Mouse (Mus musculus): ENCODE measurements around the gene Grk4. TPM values are rescaled to one million over a fixed set of nuclear protein-coding genes. Genes with fewer than 3 reads are reported as not detected.

The Grk4 gene
- 1.7 and 2.8 TPM in 2 replicates for polyA plus RNA-seq (2014; fragmentation: Nextera tagmentation; extraction: Ambion mirVana)

DNA sequence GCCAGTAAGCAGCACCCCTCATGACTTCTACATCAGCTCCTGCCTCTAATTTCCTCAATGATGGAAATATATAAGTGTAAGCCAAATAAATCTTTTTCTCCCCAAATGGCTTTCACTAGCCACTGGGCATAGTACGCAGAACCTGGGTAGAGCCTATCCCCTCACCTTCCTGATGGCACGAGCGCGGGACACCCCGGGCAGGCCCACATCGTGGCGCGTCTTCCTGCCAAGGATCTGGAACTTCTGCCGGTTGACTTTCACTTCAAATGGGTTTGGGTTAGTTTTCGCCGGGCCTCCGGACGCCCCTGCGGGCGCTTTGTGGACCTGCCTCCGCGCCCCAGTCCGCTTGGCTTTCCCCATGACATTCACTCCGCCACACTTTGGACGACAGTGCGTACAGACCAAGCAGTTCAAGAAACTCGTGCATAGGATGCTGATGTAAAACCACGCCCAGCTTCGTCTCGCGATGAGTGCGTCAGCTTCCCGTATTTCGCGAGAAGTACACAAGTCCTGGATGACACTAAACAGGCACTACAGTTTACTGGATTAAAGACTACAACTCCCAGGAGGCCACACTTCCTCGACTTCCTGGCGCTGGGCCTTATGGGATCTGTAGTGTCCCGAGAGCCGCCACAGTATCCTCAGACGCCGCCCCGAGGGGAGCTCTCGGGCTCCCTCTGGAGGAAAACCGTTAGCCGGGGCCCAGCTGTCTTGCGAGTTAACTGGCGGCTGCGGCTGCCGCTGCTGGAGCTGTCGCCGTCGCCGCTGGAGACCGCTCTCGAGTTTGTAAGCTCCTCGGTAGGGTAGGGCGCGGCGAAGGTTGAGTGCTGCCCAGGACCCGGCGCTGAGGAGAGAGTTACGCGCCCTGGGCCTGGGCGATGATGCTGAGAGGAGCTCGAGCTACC is at the start of gene Grk4, which contains the start of gene Nop14:
Gene Grk4 (plus strand): TSS at position 694 of the 905 bp plus-strand sequence.
Gene Nop14 (minus strand): TSS at position 463 of the 905 bp plus-strand sequence.
- ATAC-seq (ENCODE audit: insufficient read depth) (peak; percentile 100), DNase-seq (peak; percentile 100)
- H3K9ac ChIP-seq: peak within 1 kb of the TSS; percentile 69
- peaks cover 25% of the 10 kb centered on the region for H3K36me3 ChIP-seq (ENCODE audit: insufficient read depth)
- peak within 1 kb of the TSS; percentile 91 for H3K27ac ChIP-seq (ENCODE audit: low read depth)
- H3K4me1 ChIP-seq (ENCODE audit: insufficient read depth): 0 out of 2 replicates have a peak, but pooled peaks cover 6% of the 10 kb centered on the region
- H3K27me3 ChIP-seq (ENCODE audit: insufficient read depth, low read length): no peaks in the 10 kb centered on the region
- peak within 1 kb of the TSS; percentile 78 for H3K4me2 ChIP-seq
- H3K4me3 ChIP-seq (ENCODE audit: low read depth, low read length): peak within 1 kb of the TSS; percentile 72
- no peaks in the 10 kb centered on the region for H3K9me3 ChIP-seq (ENCODE audit: low read depth, low read length)
- under 1% methylated on average over 60 of the region's 60 CpGs for WGBS
- TF ChIP-seq CTCF (IDR thresholded peaks at IDR 0.05; ENCODE audit: low read depth): peak; percentile 87

DNA sequence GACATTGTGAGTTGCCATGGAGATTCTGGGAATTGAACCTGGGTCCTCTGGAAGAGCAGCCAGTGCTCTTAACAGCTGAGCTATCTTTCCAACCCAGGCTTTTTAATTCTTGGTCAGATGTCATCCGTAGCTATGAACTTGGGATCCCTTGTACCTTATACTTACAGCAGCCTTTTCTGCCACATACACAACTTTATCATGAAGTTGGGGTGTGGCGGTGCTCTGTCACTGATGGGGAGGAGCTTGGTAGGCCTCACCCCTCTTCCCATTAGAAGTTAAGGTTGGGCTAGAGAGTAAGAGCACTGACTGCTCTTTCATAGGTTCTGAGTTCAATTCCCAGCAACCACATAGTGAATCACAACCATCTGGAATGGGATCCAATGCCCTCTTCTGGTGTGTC is 27.2 kb upstream of the Grk4 start:
- 84% methylated on average over 2 of the region's 2 CpGs for WGBS
- no peak for TF ChIP-seq CTCF (IDR thresholded peaks at IDR 0.05; ENCODE audit: low read depth)
- Histone ChIP-seq H3K4me2 (no peak overlapping the region), H3K27me3 (ENCODE audit: insufficient read depth, low read length) (no peaks in the 10 kb centered on the region), H3K9me3 (ENCODE audit: low read depth, low read length) (no peaks in the 10 kb centered on the region), H3K4me3 (ENCODE audit: low read depth, low read length) (no peak overlapping the region), H3K9ac (no peak overlapping the region), H3K27ac (ENCODE audit: low read depth) (no peak overlapping the region), H3K36me3 (ENCODE audit: insufficient read depth) (peaks cover 80% of the 10 kb centered on the region), H3K4me1 (ENCODE audit: insufficient read depth) (peaks cover 6% of the 10 kb centered on the region; the same call in 1 of the 2 replicates)
- ATAC-seq (ENCODE audit: insufficient read depth) (no peak), DNase-seq (no peak)

DNA sequence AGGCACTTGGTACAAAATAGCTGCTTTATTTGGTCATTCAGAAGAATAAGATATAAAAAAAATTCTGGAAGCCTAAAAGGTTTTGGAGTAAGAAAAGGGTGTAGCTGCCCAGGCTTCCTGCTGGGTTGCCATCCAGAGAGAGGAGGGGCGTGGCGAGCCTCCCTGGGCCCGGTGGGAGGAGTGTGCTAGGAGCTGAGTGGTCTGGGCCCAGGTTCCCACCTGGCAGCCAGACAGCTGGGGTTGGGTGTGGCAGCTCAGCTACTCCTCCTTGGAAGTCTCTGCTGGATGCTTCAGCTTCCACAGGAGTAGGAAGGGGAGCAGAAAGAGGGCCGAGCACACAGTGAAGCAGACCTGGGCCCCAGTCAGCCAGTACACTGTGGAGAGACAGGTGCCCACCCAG is 26.5 kb upstream of the Grk4 start:
- Histone ChIP-seq H3K4me1 (ENCODE audit: insufficient read depth) (peaks cover 6% of the 10 kb centered on the region; the same call in 1 of the 2 replicates), H3K27me3 (ENCODE audit: insufficient read depth, low read length) (no peaks in the 10 kb centered on the region), H3K9ac (no peak overlapping the region), H3K4me2 (no peak overlapping the region), H3K4me3 (ENCODE audit: low read depth, low read length) (no peak overlapping the region), H3K9me3 (ENCODE audit: low read depth, low read length) (no peaks in the 10 kb centered on the region), H3K36me3 (ENCODE audit: insufficient read depth) (peaks cover 80% of the 10 kb centered on the region), H3K27ac (ENCODE audit: low read depth) (no peak overlapping the region)
- ATAC-seq (ENCODE audit: insufficient read depth) (no peak), DNase-seq (peak; percentile 8)
- 58% methylated on average over 4 of the region's 4 CpGs for WGBS
- no peak for TF ChIP-seq CTCF (IDR thresholded peaks at IDR 0.05; ENCODE audit: low read depth)

DNA sequence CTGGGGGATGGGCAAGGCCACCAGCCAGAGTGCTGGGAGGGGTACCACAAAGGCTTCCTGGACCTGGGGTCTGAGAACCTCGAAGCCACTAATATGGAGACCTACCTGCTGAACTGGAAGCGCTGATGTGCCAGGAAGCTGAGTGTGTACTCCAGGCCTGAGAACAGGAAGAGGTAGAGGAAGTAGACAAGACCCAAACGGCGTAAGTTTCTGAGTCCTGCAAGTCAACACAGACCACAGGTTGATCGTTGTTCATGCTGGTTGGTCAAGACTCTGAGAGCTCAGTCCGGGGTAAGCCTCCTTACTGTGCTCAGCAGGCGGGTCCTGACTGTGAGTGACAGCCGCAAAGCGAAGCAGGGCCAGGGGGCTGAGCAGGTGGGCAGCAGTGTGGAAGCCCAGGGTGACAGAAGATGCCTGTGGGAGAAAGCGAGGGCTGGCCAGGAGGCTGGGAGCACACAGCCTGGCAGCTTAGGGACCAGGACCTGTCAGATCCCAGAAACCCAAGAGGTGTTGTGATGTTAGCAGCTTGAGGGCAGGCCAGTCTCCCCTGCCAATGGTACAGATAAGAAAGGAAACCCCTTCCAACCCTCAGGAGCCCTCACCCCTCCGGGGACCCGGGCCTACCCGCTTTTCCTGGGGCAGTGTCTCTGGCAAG is 25.3 kb upstream of the Grk4 start:
- ATAC-seq (ENCODE audit: insufficient read depth) (no peak), DNase-seq (no peak)
- Histone ChIP-seq H3K9ac (no peak overlapping the region; the same call in 1 of the 2 replicates), H3K27ac (ENCODE audit: low read depth) (no peak overlapping the region), H3K4me1 (ENCODE audit: insufficient read depth) (peaks cover 6% of the 10 kb centered on the region; the same call in 1 of the 2 replicates), H3K4me2 (peak overlapping the region; percentile 96; the same call in 1 of the 2 replicates), H3K4me3 (ENCODE audit: low read depth, low read length) (no peak overlapping the region), H3K9me3 (ENCODE audit: low read depth, low read length) (no peaks in the 10 kb centered on the region), H3K36me3 (ENCODE audit: insufficient read depth) (peaks cover 79% of the 10 kb centered on the region), H3K27me3 (ENCODE audit: insufficient read depth, low read length) (no peaks in the 10 kb centered on the region)
- no peak for TF ChIP-seq CTCF (IDR thresholded peaks at IDR 0.05; ENCODE audit: low read depth)
- WGBS: 82% methylated on average over 13 of the region's 13 CpGs

DNA sequence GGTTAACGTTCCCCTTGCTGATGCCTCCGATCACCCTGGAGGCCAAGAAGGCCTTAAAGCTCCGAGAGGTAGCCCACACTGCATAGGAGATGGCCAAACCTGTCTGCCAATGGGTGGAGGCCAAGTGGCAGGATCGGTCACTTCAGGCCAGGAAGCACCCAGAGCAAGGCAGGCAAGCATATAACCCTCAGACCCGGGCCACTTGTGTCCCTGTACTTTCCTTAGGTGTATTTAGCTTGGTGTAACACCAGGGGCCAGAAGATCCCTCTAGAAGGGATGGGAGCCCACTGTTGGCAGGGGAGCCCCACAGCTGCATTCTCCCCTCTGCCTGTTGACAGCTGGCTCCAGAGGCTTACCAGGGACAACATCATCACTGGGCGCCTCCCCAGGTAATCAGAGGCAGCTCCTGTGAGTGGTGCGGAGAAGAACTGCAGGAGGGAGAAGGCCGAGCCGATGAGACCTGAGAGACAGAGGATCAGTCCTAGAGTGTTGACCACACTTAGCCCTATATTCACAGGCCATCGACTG is 24.4 kb upstream of the Grk4 start:
- H3K27ac ChIP-seq (ENCODE audit: low read depth): no peak overlapping the region; the same call in 1 of the 2 replicates
- ATAC-seq (ENCODE audit: insufficient read depth) (no peak), DNase-seq (peak; percentile 4)
- H3K4me1 ChIP-seq (ENCODE audit: insufficient read depth): peaks cover 6% of the 10 kb centered on the region; the same call in 1 of the 2 replicates
- H3K4me2 ChIP-seq: peak overlapping the region; percentile 96
- 56% methylated on average over 10 of the region's 10 CpGs for WGBS
- H3K9me3 ChIP-seq (ENCODE audit: low read depth, low read length): no peaks in the 10 kb centered on the region
- H3K36me3 ChIP-seq (ENCODE audit: insufficient read depth): peaks cover 79% of the 10 kb centered on the region
- H3K4me3 ChIP-seq (ENCODE audit: low read depth, low read length): peak overlapping the region; percentile 67
- H3K27me3 ChIP-seq (ENCODE audit: insufficient read depth, low read length): no peaks in the 10 kb centered on the region
- H3K9ac ChIP-seq: peak overlapping the region; percentile 76
- TF ChIP-seq CTCF (IDR thresholded peaks at IDR 0.05; ENCODE audit: low read depth): no peak

DNA sequence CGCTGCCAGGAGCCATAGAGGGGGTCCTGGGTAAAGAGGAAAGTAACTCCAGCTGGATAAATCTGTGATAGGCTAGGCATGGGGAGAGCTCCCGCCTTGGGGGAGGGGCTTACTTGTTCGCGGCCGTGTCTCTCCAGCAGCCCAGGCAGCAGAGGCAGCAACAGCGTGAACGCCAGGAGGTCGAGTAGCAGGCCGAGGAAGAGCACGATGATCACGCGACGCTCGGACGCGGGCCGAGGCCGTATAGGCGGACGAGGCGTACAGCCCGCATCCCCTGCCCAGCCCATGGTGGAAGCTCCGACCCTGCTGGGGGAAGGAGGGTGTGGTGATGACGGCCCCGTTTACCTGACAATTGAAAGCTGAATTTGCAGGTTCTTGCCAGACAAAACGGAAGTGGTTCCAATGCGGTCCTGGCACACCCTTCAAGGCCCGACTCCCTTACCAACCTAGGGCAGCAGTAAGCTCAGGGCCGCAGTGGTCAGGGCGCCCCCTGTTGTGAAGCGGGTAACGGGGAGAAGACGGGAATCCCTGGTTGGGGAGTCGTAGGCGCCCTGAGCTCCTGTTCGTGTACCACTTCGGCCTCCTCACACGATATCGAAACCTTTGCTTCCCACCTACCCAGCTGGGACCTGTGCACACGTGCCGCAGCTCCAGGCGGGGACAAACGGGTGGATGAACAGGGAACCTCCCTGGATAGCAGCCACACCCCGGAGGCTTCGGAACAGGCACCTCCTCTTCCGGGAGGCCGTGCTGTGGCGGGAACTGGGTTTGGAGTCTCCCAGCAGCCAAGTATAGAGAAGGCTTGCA is 23.5 kb upstream of the Grk4 start, which contains the start of gene Mfsd10:
Gene Mfsd10 (minus strand): TSS at position 732 of the 807 bp plus-strand sequence.
- TF ChIP-seq CTCF (IDR thresholded peaks at IDR 0.05; ENCODE audit: low read depth): peak; percentile 65
- peaks cover 79% of the 10 kb centered on the region for H3K36me3 ChIP-seq (ENCODE audit: insufficient read depth)

More for the DNA sequence above, 23.5 kb upstream of the Grk4 start, which contains the start of gene Mfsd10:
- H3K27ac ChIP-seq (ENCODE audit: low read depth): peak within 1 kb of the TSS; percentile 94
- DNase-seq (peak; percentile 92), ATAC-seq (ENCODE audit: insufficient read depth) (peak; percentile 89)
- H3K4me2 ChIP-seq: peak within 1 kb of the TSS; percentile 96
- H3K9ac ChIP-seq: peak within 1 kb of the TSS; percentile 76
- peak within 1 kb of the TSS; percentile 67 for H3K4me3 ChIP-seq (ENCODE audit: low read depth, low read length)
- under 1% methylated on average over 48 of the region's 48 CpGs for WGBS
- no peaks in the 10 kb centered on the region for H3K9me3 ChIP-seq (ENCODE audit: low read depth, low read length)
- peaks cover 6% of the 10 kb centered on the region; the same call in 1 of the 2 replicates for H3K4me1 ChIP-seq (ENCODE audit: insufficient read depth)
- no peaks in the 10 kb centered on the region for H3K27me3 ChIP-seq (ENCODE audit: insufficient read depth, low read length)

Measured in lung, embryonic 14.5 days (tissue).